Mouse (Mus musculus) stomach, postnatal 0 days (tissue): ENCODE data around the gene Dot1l.
A peak's percentile ranks its signal among the peaks of the same experiment; 100 is the strongest.

Experiments
- CTCF ChIP-seq: IDR thresholded peaks from 2 replicates; pipeline ENCODE4 v1.5.1; 2016; ENCODE audit warnings: antibody characterized with exemption, low read depth, mild to moderate bottlenecking, moderate library complexity
- EP300 ChIP-seq: optimal IDR thresholded peaks from 2 replicates; pipeline ENCODE3; 2016; ENCODE audit warnings: antibody characterized with exemption

DNA sequence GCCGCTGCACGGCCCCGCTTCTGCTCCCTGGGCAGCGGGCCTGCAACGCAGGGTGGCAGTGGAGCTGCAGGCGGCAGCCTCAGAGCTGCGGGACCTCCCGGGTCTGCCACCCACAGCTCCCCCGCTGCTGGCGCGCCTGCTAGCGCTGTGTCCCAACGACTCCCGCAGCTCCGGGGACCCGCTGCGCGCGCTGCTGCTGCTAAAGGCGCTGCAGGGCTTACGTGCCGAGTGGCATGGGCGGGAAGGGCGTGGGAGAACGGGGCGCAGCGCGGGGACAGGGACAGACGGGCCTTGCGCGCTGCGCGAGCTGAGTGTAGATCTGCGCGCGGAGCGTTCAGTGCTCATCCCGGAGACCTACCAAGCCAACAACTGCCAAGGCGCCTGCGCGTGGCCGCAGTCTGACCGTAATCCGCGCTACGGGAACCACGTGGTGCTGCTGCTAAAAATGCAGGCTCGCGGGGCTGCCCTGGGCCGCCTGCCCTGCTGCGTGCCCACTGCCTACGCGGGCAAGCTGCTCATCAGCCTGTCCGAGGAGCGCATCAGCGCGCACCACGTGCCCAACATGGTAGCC, 52.1 kb downstream of the Dot1l start:
- TF ChIP-seq CTCF (0 out of 2 replicates have a peak, but pooled peaks have one; percentile 10), EP300 (no peak)
